Mouse (Mus musculus): Measurements from ENCODE around the gene Flad1. TPM values are rescaled to one million over a fixed set of nuclear protein-coding genes. Genes with fewer than 3 reads are reported as not detected.
A peak's percentile ranks its signal among the peaks of the same experiment; 100 is the strongest.
"Not testable (repeated sequence)": the region's sequence is repeated elsewhere in the genome, so short reads cannot be mapped to it uniquely, and the experiment has no call there.

The Flad1 gene
- total and polyA plus RNA-seq, 2 experiments, result 29.0 to 67.3 TPM

GRCm38 (mm10) chr3:89432606-89433005, 20.9 kb upstream of the Flad1 start:
- Histone ChIP-seq H3K4me1 (ENCODE audit: control insufficient read depth, insufficient read depth, low read length) (peaks cover 5% of the 10 kb centered on the region), H3K9ac (ENCODE audit: low read depth, low read length) (no peak overlapping the region), H3K36me3 (ENCODE audit: control insufficient read depth, insufficient read depth, low read length) (peaks cover 10% of the 10 kb centered on the region), H3K79me2 (ENCODE audit: control insufficient read depth, insufficient read depth, low read length) (peaks cover 8% of the 10 kb centered on the region; the same call in 1 of the 2 replicates), H3K4me3 (ENCODE audit: insufficient read depth, low read depth, low read length) (no peak overlapping the region), H3K27ac (replicated peaks; ENCODE audit: insufficient read depth, low read depth, low read length) (no peak overlapping the region), H3K27me3 (ENCODE audit: control insufficient read depth, insufficient read depth, low read length) (no peaks in the 10 kb centered on the region)
- 96% methylated on average over 8 of the region's 8 CpGs for WGBS
- DNase-seq (ENCODE audit: extremely low read depth, low read depth, low spot score), result no peak
- TF ChIP-seq POLR2A (IDR thresholded peaks at IDR 0.05; ENCODE audit: extremely low read depth, insufficient read depth, low read length), result no peak
- no peak for TF ChIP-seq CTCF (IDR thresholded peaks at IDR 0.05; ENCODE audit: low read depth, low read length)

DNA sequence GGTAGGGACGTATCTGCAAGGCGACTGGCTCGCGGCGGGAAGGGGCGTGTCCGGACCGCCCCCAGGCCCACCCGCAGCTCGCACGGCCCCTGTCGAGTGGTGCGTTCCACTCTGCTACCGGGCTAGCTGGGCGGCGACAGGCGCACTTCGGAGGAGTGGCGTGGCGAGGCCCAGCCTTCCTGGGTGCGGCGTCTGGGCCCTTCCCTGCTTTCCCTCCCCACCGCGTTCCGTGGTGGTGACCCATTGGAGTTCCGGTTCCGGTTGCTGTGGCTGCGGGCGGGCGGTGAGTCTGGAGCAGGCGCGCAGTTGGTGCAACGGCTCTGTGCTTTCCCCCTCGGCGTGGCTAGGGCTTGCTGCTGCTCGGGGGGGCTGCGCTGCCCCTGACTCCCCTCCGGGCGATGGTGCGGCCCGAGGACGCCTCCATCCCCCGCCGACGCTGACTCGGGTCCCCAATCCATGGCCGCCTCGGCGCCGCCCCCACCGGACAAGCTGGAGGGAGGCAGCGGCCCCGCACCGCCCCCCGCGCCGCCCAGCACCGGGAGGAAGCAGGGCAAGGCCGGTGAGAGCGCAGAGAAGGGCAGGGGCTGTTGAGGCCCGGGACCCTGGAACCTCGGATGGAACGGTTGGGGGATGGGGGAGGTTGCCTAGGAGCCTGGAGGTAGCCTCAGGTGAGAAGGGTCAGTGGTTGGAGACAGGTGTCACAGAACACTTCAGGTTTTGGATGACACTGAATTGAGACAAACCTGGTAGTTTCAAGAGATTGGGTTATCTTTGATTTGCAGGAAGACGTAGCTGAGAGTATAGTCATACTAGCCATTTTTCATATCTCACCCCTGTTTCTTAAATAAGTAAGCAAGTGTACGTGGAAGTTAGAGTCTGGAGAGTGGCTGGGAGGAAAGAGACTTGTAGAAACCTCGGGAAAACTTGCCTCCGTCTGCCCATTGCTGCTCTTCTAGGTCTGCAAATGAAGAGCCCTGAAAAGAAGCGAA, 18.8 kb upstream of the Flad1 start, which contains the start of gene Pygo2:
Gene Pygo2 (plus strand): TSS at position 44 of the 989 bp plus-strand sequence.
- H3K79me2 ChIP-seq (ENCODE audit: control insufficient read depth, insufficient read depth, low read length), result peaks cover 8% of the 10 kb centered on the region; the same call in 1 of the 2 replicates
- no peaks in the 10 kb centered on the region for H3K27me3 ChIP-seq (ENCODE audit: control insufficient read depth, insufficient read depth, low read length)
- peak within 1 kb of the TSS; percentile 89 for H3K4me3 ChIP-seq (ENCODE audit: insufficient read depth, low read depth, low read length)
- H3K4me1 ChIP-seq (ENCODE audit: control insufficient read depth, insufficient read depth, low read length), result peaks cover 3% of the 10 kb centered on the region; the same call in 1 of the 2 replicates
- H3K27ac ChIP-seq (replicated peaks; ENCODE audit: insufficient read depth, low read depth, low read length), result peak within 1 kb of the TSS; percentile 75
- peak; percentile 88 for DNase-seq (ENCODE audit: extremely low read depth, low read depth, low spot score)
- WGBS, result 2% methylated on average over 66 of the region's 68 CpGs
- H3K36me3 ChIP-seq (ENCODE audit: control insufficient read depth, insufficient read depth, low read length), result peaks cover 15% of the 10 kb centered on the region
- TF ChIP-seq POLR2A (IDR thresholded peaks at IDR 0.05; ENCODE audit: extremely low read depth, insufficient read depth, low read length), result peak; percentile 66; the same call in 1 of the 2 replicates
- TF ChIP-seq CTCF (IDR thresholded peaks at IDR 0.05; ENCODE audit: low read depth, low read length), result no peak
- H3K9ac ChIP-seq (ENCODE audit: low read depth, low read length), result peak within 1 kb of the TSS; percentile 94

DNA sequence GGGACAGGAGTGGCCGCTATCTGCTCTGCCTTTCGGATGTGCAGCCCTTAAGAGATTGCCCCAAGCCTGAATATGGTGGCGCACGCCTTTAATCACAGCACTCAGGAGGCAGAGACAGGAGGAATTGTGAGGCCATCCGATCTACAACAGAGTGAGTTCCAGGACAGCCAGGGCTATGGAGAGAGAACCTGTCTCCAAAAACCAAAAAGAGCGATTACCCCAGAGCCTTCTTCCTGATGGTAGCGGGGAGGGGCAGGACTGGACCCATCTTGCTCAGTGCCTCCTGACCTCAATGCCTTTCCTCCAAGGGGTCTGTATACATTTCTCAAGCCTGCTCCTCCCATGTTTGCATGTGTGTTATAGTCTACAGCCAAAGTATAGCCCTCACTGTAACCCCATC, 17.4 kb upstream of the Flad1 start:
- not testable (repeated sequence) for H3K27me3 ChIP-seq (ENCODE audit: control insufficient read depth, insufficient read depth, low read length); DNase-seq (ENCODE audit: extremely low read depth, low read depth, low spot score); H3K27ac ChIP-seq (replicated peaks; ENCODE audit: insufficient read depth, low read depth, low read length); H3K79me2 ChIP-seq (ENCODE audit: control insufficient read depth, insufficient read depth, low read length); H3K4me1 ChIP-seq (ENCODE audit: control insufficient read depth, insufficient read depth, low read length); H3K4me3 ChIP-seq (ENCODE audit: insufficient read depth, low read depth, low read length); H3K9ac ChIP-seq (ENCODE audit: low read depth, low read length)
- 93% methylated on average over 7 of the region's 7 CpGs for WGBS
- H3K36me3 ChIP-seq (ENCODE audit: control insufficient read depth, insufficient read depth, low read length), result peaks cover 22% of the 10 kb centered on the region

- peaks cover 16% of the 10 kb centered on the region for H3K36me3 ChIP-seq (ENCODE audit: control insufficient read depth, insufficient read depth, low read length)
- no peaks in the 10 kb centered on the region for H3K27me3 ChIP-seq (ENCODE audit: control insufficient read depth, insufficient read depth, low read length)
- no peak for TF ChIP-seq CTCF (IDR thresholded peaks at IDR 0.05; ENCODE audit: low read depth, low read length)
- no peak for TF ChIP-seq POLR2A (IDR thresholded peaks at IDR 0.05; ENCODE audit: extremely low read depth, insufficient read depth, low read length)
- WGBS, result 94% methylated on average over 4 of the region's 4 CpGs
- DNase-seq (ENCODE audit: extremely low read depth, low read depth, low spot score), result no peak
- H3K4me3 ChIP-seq (ENCODE audit: insufficient read depth, low read depth, low read length), result no peak overlapping the region
- H3K27ac ChIP-seq (replicated peaks; ENCODE audit: insufficient read depth, low read depth, low read length), result no peak overlapping the region
- H3K79me2 ChIP-seq (ENCODE audit: control insufficient read depth, insufficient read depth, low read length), result peaks cover 10% of the 10 kb centered on the region; the same call in 1 of the 2 replicates
- no peak overlapping the region for H3K9ac ChIP-seq (ENCODE audit: low read depth, low read length)
- peaks cover 6% of the 10 kb centered on the region for H3K4me1 ChIP-seq (ENCODE audit: control insufficient read depth, insufficient read depth, low read length)
Observed at GRCm38 (mm10) chr3:89425876-89426275, 14.2 kb upstream of the Flad1 start.

DNA sequence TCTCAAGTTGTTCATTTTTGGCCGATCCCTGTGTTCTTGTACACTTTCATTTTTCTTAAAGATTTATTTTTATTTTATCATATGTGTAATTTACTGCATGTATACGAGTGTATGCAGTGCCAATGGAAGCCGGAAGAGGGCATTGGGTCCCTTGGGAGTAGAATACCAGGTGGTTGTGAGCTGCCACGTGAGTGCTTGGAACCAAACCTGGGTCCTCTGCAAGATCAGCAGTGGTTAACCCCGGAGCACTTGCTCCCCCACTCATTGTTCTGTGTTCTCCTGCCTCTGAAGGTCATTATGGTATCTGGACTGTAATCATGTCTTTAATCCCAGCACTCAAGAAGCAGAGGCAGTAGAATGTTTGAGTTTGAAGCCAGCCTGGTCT, 13.5 kb upstream of the Flad1 start:
- H3K27me3 ChIP-seq (ENCODE audit: control insufficient read depth, insufficient read depth, low read length), result no peaks in the 10 kb centered on the region
- no peak overlapping the region for H3K9ac ChIP-seq (ENCODE audit: low read depth, low read length)
- peaks cover 9% of the 10 kb centered on the region for H3K4me1 ChIP-seq (ENCODE audit: control insufficient read depth, insufficient read depth, low read length)
- 94% methylated on average over 5 of the region's 5 CpGs for WGBS
- no peak overlapping the region for H3K4me3 ChIP-seq (ENCODE audit: insufficient read depth, low read depth, low read length)
- H3K79me2 ChIP-seq (ENCODE audit: control insufficient read depth, insufficient read depth, low read length), result peaks cover 6% of the 10 kb centered on the region; the same call in 1 of the 2 replicates
- no peak overlapping the region for H3K27ac ChIP-seq (replicated peaks; ENCODE audit: insufficient read depth, low read depth, low read length)
- peaks cover 16% of the 10 kb centered on the region for H3K36me3 ChIP-seq (ENCODE audit: control insufficient read depth, insufficient read depth, low read length)
- TF ChIP-seq POLR2A (IDR thresholded peaks at IDR 0.05; ENCODE audit: extremely low read depth, insufficient read depth, low read length), result no peak
- no peak for TF ChIP-seq CTCF (IDR thresholded peaks at IDR 0.05; ENCODE audit: low read depth, low read length)
- no peak for DNase-seq (ENCODE audit: extremely low read depth, low read depth, low spot score)

All from liver, adult 2 months (tissue).